Mouse (Mus musculus) forebrain, embryonic 14.5 days (tissue): ENCODE measurements around the gene Slc1a1. TPM values are rescaled to one million over a fixed set of nuclear protein-coding genes. Genes with fewer than 3 reads are reported as not detected.

Experiments
- ATAC-seq: fragments of 200-750 bp; cut with Nextera tagmentation; 2 replicates; pipeline ENCODE4 v1.8.0; 2017; ENCODE audit warnings: mild to moderate bottlenecking, moderate library complexity
- DNase-seq: peaks from one replicate; pipeline ENCODE4 v3.0.0-alpha.2; 2015; ENCODE audit warnings: low spot score
- H3K27ac ChIP-seq: fragments of 300-500 bp; sonication (generic); 2 replicates; pipeline ENCODE4 v1.5.1; 2014; ENCODE audit warnings: low read depth, mild to moderate bottlenecking, control low read depth, low read length, moderate library complexity
- H3K27me3 ChIP-seq: fragments of 300-500 bp; sonication (generic); replicated peaks from 2 replicates; pipeline ENCODE4 v1.6.1; 2014; ENCODE audit warnings: low read length, control low read depth, mixed read lengths; ENCODE audit not compliant: control insufficient read depth, insufficient read depth
- H3K36me3 ChIP-seq: fragments of 300-500 bp; sonication (generic); 2 replicates; pipeline ENCODE4 v1.6.1; 2014; ENCODE audit warnings: low read length, control low read depth; ENCODE audit not compliant: control insufficient read depth, insufficient read depth
- H3K4me1 ChIP-seq: fragments of 300-500 bp; sonication (generic); 2 replicates; pipeline ENCODE4 v1.6.1; 2014; ENCODE audit warnings: antibody characterized with exemption, low read length, control low read depth; ENCODE audit not compliant: control insufficient read depth, insufficient read depth
- H3K4me2 ChIP-seq: fragments of 300-500 bp; sonication (generic); 2 replicates; pipeline ENCODE4 v1.6.1; 2014; ENCODE audit warnings: mild to moderate bottlenecking, control low read depth, low read length
- H3K4me3 ChIP-seq: fragments of 300-500 bp; sonication (generic); 2 replicates; pipeline ENCODE4 v1.5.1; 2014; ENCODE audit warnings: low read depth, low read length, control low read depth
- H3K9ac ChIP-seq: fragments of 300-500 bp; sonication (generic); 2 replicates; pipeline ENCODE4 v1.6.1; 2014; ENCODE audit warnings: mild to moderate bottlenecking, low read length, control low read depth, moderate library complexity
- H3K9me3 ChIP-seq: fragments of 300-500 bp; sonication (generic); replicated peaks from 2 replicates; pipeline ENCODE4 v1.6.1; 2016; ENCODE audit warnings: low read length, control low read depth, mixed read lengths; ENCODE audit not compliant: control insufficient read depth
- WGBS: fragments of 180-500 bp; shearing (Covaris S2); extraction: QIAGEN DNeasy Blood & Tissue Kit; methylation state at CpG from one replicate; pipeline ENCODE4 v1.1.7; 2014; 5-methylcytosine and 5-hydroxymethylcytosine counted together
- polyA plus RNA-seq: library from polyadenylated mRNA; unstranded; fragments of >200 nt; fragmentation: Nextera tagmentation; extraction: Ambion mirVana; gene quantifications from 2 replicates; pipeline ENCODE4 v1.2.1, GENCODE M21; 2014

Slc1a1 gene
- 9.3 and 13.6 TPM in 2 replicates for polyA plus RNA-seq

DNA sequence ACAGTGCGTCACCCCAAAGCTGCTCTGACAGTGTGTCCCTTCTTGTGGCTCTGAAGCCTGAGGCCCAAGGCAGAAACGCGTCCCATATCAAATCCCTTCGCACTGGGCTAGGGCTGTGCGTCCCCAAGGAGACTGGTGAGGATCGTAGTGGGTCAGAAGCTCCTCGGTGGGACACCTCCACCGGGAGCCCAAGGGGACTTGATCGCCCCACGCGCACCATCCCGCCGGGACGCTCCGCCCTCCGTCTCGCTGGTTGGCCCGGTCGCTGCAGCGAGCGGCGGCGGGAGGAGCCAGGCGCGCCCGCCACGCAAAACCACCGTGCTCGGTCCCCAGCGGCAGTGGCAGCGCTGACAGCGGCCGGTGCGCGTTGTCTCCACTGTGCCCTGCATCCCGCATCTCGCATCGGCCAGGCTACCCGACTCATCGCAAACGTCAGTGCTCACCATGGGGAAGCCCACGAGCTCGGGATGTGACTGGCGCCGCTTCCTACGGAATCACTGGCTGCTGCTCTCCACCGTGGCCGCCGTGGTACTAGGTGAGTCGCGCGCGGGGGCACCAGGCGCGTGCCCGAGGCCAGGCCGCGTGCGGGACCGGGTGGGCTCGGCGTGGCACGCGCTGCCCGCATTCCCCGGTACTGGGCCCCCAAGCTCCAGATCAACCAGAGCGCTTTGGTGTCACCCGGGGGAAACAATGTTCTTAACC lies at the start of gene Slc1a1:
Slc1a1 (plus strand) TSS at position 252 of the 702 bp plus-strand sequence.
- H3K4me2 ChIP-seq: peak within 1 kb of the TSS; percentile 79
- no peaks in the 10 kb centered on the region for H3K9me3 ChIP-seq
- peak; percentile 80 for DNase-seq
- peak within 1 kb of the TSS; percentile 68 for H3K9ac ChIP-seq
- peak within 1 kb of the TSS; percentile 53 for H3K4me3 ChIP-seq
- no peaks in the 10 kb centered on the region; the same call in 1 of the 2 replicates for H3K4me1 ChIP-seq
- H3K27ac ChIP-seq: 0 out of 2 replicates have a peak within 1 kb of the TSS, but pooled peaks have one; percentile 35
- H3K36me3 ChIP-seq: no peaks in the 10 kb centered on the region
- H3K27me3 ChIP-seq: no peaks in the 10 kb centered on the region
- WGBS: 1% methylated on average over 63 of the region's 68 CpGs
- peak; percentile 93 for ATAC-seq

DNA sequence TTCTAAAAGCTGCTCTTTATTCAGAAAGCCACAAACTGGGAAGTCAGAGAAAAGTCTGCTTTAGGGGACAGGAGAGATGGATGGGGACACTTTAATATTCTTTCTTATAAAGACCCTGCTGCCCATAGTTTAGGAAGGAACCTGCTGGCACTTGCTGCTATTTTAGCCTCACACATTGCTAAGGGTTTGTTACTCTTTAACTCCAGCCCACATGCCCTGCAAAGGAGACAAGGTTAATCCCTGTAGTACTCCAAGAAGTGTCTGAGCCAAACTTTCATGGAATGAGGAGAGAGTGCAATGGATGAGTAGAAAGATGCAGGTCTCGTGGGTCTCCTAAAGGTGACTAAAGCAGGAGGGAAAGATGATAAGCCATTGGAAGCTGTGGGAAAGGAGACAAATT lies 44.7 kb upstream of the Slc1a1 start:
- no peaks in the 10 kb centered on the region for H3K9me3 ChIP-seq
- no peak overlapping the region for H3K4me3 ChIP-seq
- H3K27ac ChIP-seq: no peak overlapping the region
- H3K36me3 ChIP-seq: no peaks in the 10 kb centered on the region
- no peaks in the 10 kb centered on the region for H3K4me1 ChIP-seq
- WGBS: 79% methylated on average over 1 of the region's 1 CpGs
- no peak overlapping the region for H3K9ac ChIP-seq
- no peak for ATAC-seq
- H3K27me3 ChIP-seq: no peaks in the 10 kb centered on the region
- DNase-seq: no peak
- no peak overlapping the region for H3K4me2 ChIP-seq

DNA sequence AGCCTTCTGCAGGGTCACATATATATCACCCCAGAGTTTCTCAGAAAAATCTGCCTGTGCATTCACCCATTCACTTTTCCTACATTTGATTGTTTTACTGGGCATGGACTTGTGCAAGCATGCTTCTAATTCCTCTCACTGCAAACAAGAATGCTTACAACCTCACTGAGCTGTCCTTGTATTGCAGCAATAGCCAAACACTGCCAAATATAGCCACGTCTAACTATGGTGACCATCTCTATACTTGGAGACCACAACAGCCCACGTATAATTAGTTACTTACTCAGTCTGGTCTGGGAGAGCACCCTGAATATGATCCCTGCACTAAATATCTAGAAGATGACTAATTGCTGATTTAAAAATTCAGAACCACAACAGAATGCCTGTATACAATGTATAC lies 41.5 kb upstream of the Slc1a1 start:
- DNase-seq: no peak
- H3K4me1 ChIP-seq: peaks cover 2% of the 10 kb centered on the region; the same call in 1 of the 2 replicates
- ATAC-seq: no peak
- H3K4me3 ChIP-seq: no peak overlapping the region
- no peak overlapping the region for H3K9ac ChIP-seq
- no peak overlapping the region for H3K4me2 ChIP-seq
- 52% methylated on average over 2 of the region's 2 CpGs for WGBS
- no peaks in the 10 kb centered on the region for H3K9me3 ChIP-seq
- no peak overlapping the region for H3K27ac ChIP-seq
- no peaks in the 10 kb centered on the region for H3K36me3 ChIP-seq
- no peaks in the 10 kb centered on the region for H3K27me3 ChIP-seq

DNA sequence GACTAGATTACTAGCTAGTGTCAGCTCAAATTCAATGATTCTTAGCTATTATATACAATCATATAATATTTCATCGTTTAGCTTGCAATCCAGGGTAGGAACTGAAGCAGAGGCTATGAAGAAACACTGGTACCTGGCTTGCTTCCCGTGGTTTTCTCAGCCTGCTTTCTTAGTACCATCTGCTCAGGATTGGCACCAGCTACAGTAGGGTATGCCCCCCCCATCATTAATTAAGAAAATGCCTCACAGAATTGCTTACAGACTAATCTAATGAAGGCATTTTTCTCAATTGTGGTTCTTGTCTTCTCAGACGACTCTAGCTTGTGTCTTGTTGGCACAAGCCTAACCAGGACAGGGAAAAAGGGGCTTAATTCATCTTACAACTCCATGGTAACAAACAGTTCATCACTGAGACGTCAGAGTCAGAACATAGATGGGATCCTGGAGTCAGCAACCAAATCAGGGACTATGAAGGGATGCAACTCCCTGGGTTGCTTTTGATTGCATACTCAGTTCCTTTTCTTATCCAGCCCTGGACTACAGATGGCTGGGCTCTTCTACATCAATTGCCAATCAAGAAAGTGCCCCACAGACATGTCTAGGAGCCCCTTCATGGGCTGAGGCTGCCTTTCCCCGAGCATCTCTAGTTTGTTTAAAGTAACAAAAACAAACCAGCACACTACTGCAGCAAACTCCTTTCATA lies 38.6 kb upstream of the Slc1a1 start:
- Histone ChIP-seq H3K9ac (no peak overlapping the region), H3K27ac (peak overlapping the region; percentile 65; the same call in 1 of the 2 replicates), H3K36me3 (no peaks in the 10 kb centered on the region), H3K4me2 (no peak overlapping the region), H3K9me3 (no peaks in the 10 kb centered on the region), H3K27me3 (no peaks in the 10 kb centered on the region), H3K4me3 (no peak overlapping the region), H3K4me1 (peaks cover 2% of the 10 kb centered on the region; the same call in 1 of the 2 replicates)
- ATAC-seq (peak; percentile 90), DNase-seq (peak; percentile 84)
- WGBS: 35% methylated on average over 5 of the region's 5 CpGs

DNA sequence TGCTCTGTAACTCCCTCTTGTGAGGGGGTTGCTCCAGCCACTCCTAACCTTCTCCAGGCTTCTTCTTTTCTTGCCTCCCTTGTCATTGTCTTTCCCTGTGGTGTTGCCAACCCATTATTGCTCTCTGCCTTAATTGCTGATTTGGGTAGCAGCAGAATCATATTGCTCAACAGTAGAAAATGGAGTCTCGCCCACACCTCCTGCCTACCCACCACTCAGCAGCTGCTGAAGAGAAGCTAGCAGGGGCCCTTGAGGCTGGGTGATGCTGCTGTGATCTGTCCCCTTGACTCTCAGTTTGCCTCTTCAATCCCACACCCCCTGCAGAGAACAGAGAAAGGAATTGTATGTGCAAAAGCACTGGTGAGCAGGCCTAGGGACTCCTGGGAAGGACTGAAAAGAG lies 37.9 kb upstream of the Slc1a1 start:
- 83% methylated on average over 1 of the region's 1 CpGs for WGBS
- Histone ChIP-seq H3K4me3 (no peak overlapping the region), H3K27me3 (no peaks in the 10 kb centered on the region), H3K9me3 (no peaks in the 10 kb centered on the region), H3K36me3 (no peaks in the 10 kb centered on the region), H3K4me2 (no peak overlapping the region), H3K27ac (0 out of 2 replicates have a peak overlapping the region, but pooled peaks have one; percentile 15), H3K9ac (no peak overlapping the region), H3K4me1 (peaks cover 2% of the 10 kb centered on the region; the same call in 1 of the 2 replicates)
- ATAC-seq (no peak), DNase-seq (no peak)

DNA sequence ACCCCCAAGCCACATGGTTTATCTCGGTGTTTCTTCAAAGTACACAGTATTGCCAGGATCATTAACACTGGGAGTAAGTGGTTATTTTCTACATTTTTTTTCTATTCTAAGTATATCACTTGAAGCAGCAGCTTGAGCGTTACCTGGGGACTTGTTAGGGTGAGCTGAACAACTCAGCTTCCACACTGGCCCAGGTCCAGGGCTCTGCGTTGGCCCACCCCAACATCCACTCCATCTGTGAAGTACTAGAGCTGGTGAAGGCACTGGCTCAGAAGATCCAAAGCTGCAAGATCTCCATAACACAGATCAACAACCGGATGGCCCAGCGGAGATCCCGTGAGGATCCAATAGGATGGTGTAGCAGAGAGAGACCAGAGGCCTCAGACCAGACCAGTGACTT lies 37.2 kb upstream of the Slc1a1 start:
- Histone ChIP-seq H3K4me2 (no peak overlapping the region), H3K27me3 (no peaks in the 10 kb centered on the region), H3K4me3 (no peak overlapping the region), H3K4me1 (peaks cover 2% of the 10 kb centered on the region; the same call in 1 of the 2 replicates), H3K36me3 (no peaks in the 10 kb centered on the region), H3K9me3 (no peaks in the 10 kb centered on the region), H3K9ac (no peak overlapping the region), H3K27ac (no peak overlapping the region)
- WGBS: 87% methylated on average over 6 of the region's 6 CpGs
- ATAC-seq (no peak), DNase-seq (no peak)

DNA sequence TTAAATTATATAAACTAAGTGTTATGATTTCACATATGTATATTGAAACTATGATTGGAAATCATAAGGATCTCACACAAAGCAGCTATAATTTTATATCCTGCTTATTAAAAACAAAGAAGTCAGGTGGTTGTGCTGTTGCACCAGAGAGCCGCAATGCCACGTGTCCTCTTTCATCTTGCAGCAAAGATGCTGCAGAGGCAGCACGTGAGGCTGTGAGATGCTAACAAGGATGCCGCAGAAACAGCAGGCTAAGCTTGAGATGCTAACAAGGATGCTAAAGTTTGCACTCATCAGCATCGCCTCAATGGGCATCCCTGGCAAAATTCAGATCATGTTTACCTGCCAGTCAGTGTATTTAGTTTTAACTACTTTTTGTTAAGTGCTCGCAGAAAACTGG lies 34.4 kb upstream of the Slc1a1 start:
- WGBS: 44% methylated on average over 6 of the region's 6 CpGs
- no peak for ATAC-seq
- Histone ChIP-seq H3K4me2 (no peak overlapping the region), H3K27ac (no peak overlapping the region), H3K4me3 (no peak overlapping the region), H3K36me3 (no peaks in the 10 kb centered on the region), H3K4me1 (peaks cover 2% of the 10 kb centered on the region; the same call in 1 of the 2 replicates), H3K9me3 (no peaks in the 10 kb centered on the region), H3K27me3 (no peaks in the 10 kb centered on the region), H3K9ac (no peak overlapping the region)
- DNase-seq: peak; percentile 34

DNA sequence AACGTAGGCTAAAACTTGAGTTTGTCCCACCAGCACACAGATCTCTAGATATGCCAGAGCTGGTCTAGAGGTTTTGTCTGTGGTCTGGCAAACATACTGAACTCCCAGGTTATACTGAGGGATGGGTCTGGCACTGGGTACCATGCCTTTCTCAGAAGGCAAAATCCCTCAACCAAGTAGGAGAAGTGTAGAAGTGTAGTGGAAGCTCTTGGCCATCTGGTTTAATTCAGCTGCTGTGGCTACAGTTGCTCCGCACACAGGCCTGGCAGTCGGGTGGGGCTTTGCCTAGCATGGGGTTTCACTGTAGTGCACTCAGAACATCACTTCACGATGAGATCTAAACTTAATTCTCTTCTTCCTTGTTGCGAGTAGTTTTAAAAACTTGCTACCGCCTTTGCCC lies 28.6 kb upstream of the Slc1a1 start:
- no peaks in the 10 kb centered on the region for H3K9me3 ChIP-seq
- ATAC-seq: no peak
- H3K4me1 ChIP-seq: no peaks in the 10 kb centered on the region
- no peaks in the 10 kb centered on the region for H3K36me3 ChIP-seq
- no peaks in the 10 kb centered on the region for H3K27me3 ChIP-seq
- H3K4me2 ChIP-seq: no peak overlapping the region
- no peak for DNase-seq
- H3K27ac ChIP-seq: no peak overlapping the region
- H3K9ac ChIP-seq: no peak overlapping the region
- no peak overlapping the region for H3K4me3 ChIP-seq
- 91% methylated on average over 6 of the region's 6 CpGs for WGBS
